Mouse (Mus musculus): ENCODE measurements at regions not wholly inside any gene's neighbourhood (a gene's known extent, or its start where the extent isn't known, plus 50 kb on each side); places are given as distances from the start of the nearest gene placed in this dataset.

DNA sequence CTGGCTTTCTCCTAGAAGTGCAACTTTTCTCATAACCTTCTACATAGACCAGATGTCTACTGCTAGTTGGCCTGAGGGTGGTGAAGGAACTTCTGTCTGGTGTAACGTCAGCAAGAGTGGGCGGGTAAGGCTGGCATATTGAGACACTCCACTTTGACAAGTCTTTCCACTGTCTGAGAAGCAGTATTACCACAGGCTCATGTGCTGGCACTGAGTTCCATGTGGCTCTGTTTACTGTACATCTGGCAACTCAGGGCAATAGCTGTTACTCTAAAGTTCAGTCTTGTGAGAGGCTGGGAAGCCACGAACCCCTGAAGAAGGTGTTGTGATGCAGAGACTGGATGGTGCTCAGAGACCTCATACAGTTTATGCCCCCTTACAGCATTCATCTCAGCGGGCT, 230.7 kb upstream of the Tbx18 start:
- no peak for DNase-seq (ENCODE audit: low spot score in 2 of 2)

DNA sequence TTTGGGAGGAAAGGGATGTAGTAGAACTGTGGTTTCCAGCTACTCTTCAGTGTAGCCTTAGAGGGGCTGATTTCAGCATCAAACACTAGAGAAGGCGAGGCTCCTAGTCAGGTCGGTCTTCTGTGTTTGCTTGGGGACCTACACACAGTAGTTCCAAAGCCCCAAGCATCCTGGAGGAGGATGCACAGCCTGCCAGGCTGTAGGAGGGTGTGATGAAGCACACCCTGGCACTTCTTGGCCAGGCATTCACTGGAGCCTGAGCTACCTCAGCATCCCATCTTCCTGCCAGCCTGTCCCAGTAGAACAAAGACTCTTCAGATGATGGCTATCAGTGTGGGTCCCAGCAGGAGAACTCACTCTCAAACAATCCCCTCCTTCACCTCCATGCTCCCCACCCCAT, 233.4 kb upstream of the Tbx18 start:
- DNase-seq (ENCODE audit: low spot score in 2 of 2), result no peak

DNA sequence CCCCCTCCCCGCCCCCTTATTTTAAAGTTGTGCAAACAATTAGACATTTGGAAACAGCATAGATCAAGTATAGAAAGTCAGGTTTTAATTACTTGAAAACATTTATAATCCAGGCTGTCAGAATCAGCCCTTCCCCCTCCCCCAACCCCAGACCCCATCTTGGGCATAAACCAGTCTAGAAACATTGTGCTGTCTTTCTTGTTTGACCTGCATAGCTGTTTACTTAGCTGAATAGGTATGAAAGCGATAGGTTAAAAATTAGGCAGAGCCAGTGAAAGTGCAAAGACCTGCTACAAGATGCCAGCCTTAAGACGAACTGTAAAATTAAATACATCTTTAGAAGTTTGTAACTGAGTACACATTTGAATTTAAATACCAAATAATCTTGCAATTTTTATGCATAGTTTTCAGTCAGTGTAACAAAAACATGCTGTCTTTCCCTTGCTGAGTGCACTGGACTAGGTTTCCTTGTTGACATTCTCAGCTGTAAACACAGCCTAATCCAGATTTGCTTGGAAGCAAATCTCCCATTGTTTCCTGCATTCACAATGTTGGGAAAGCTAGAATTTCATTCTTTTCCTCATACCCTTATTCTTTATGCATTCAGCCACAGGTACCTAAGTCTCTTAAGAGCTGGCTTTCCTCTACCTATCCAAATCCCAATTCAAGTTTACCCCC, 234.2 kb upstream of the Tbx18 start:
- no peak for DNase-seq (ENCODE audit: low spot score in 2 of 2)

DNA sequence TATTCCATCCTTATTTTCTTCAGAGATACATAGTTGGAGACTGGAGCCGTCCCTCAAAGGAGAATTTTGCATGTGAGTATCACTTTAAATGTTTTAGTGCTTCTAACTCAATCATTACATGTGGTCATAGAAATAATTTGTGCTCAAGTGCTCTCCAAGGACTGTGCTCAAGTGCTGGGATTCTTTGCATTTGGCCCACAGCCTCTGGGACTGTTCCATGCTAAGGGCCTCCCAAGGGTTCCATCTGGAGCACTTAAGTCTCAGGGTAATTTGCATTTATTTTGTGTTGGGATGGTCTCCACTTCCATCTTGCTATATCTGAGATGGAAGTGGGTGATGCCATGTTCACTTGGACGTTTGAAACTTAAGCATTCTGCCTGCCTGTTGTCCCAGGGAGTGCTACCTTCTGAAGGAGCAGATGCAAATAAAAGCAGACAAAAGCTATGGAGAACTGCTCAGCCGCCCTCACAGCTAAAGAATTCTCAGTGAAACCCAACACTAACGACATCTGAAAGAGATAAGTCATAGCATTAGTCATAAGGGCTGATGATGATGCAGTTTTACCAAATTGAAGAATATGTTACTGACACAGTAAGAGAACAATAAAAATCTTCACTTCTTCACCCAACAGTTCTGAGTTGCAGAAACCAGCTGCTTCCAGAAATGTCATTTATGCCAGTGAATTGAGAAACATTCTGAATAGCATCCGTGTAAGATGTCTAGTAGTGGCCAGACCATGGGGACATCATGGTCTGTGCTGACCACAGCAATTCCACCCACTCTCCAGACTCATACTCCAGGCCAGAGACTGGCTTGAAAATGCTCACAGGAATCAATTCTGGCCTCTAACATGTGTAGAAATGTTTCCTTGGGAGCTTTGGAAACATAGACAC, 237.4 kb upstream of the Tbx18 start:
- DNase-seq (ENCODE audit: low spot score in 2 of 2), result no peak

DNA sequence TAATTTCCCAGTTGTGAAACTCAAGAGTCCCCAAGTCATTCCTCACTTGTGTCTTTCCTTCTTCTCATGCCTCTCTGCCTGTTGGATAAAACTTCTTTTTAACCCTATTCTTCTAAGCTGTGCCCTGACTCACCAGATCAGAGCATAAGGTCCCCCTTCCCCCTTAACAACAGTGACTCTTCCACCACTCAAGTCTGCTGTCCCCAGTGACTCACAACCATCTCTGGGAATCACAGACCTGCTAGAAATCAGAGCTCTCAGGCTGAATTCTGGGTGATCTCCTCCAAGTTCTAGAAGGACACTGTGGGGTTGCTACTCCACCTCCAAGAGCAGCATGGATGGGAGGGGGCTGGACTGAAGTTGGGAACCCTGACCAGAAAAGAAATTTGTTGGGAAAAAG, 239.5 kb upstream of the Tbx18 start:
- DNase-seq (ENCODE audit: low spot score in 2 of 2), result no peak

DNA sequence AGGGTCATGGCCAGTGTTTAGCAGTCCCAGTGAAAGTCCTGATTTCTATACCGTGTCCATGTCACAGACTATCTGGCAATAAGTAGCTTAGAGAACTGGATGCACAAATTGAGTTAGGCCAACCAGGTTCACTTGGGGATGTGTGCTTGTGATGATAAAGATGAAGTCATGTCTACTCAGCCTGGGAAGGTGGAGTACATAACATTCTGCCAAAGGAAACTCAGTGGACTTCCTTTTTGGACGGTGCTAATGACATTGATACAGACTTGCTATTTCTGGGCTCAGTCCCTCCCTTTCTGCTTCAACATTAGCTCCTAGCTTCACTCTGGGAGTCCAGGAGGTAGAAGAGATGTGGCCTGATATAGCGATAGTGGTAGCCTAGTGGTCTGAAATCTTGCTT, 240.7 kb upstream of the Tbx18 start:
- DNase-seq (ENCODE audit: low spot score in 2 of 2), result no peak

DNA sequence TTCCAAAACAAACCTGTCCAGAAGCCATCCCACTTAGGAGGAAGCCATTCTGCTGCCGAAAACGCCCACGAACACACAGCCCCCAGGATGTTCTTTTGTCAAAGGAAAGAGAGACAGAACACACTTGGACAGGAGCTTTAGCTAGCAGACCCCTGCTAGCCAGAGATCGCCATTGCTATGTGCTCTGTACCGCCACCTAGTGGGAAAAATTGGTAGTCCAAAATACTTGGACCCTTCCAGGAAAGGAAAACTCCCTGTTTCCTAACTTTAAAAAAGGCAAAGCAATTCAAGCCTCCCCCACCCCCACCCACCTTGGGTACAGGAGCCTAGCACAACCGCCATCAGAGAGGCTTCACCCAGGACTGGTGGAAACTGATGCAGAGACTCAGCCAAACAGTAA, 242.5 kb upstream of the Tbx18 start:
- no peak for DNase-seq (ENCODE audit: low spot score in 2 of 2)

DNA sequence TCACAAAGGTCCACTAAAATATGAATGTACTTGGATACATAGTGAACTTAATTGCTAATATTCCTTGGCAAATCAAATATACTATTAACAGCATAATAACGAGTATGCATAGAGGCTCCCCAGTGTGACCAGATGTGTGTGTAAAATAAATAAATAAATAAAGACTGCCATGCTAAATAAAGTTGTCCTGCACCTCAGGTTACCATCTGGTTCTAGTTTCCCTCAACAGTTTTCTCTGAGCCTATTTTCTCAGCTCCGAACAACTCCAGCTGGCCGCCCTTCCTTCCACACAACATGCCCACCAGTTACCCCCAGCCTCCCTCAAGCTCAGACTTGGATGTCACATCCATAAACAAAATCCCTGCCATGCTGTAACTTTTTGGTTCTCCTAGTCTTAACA, 253.8 kb upstream of the Tbx18 start:
- no peak for DNase-seq (ENCODE audit: low spot score in 2 of 2)

DNA sequence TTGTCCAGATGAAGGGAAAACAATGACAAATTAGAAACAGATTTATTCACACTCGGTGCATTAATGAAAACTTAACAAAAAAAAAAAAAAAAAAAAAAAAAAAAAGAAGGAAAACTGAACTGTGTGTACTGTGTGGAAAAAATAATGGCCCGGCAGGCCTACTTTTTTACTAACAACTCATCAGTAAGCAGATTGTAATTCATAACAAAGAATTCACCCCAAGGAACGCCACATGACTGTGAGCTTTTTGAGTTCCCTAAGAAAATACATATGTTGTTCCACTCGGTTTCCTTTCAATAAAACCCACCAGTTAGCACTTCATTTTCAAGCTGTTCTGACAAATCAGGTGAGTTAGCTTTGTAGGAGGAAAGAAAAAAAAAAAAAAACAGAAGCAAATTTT, 254.4 kb upstream of the Tbx18 start:
- no peak for DNase-seq (ENCODE audit: low spot score in 2 of 2)

DNA sequence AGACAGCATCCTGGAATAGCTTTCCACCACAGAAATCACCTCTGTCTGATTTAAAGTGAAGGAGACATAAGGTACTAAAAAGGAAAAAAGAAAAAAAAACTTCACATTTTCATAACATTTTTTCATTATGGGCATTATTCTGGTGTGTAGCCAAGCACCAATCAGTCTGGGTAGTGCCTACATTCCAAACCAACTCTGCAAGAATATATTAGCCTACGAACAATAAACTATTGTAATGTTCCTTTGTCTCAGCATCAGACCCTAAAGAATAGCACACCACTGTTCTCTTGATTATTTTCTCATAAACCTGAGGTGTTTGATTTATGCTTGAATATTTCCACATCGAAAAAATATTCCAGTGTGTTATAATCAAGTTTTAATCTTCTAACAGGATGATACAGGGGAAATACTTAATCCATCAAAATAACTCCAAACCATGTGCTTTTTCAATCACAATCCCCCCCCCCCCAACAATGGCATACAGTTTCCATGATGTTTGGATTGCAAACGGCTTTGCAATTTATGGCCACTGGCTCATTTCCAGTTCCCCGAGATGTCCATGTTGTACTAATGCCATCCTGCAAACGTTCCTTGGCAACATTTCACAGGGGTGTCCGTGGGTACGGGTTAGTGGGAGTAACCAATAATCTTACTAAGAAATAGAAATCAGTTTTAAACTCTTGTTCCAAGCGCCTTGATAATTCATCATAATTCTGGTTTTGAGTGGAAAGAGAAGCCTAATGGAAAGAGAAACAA, 275.1 kb upstream of the Tbx18 start:
- DNase-seq (ENCODE audit: low spot score in 2 of 2), result no peak

DNA sequence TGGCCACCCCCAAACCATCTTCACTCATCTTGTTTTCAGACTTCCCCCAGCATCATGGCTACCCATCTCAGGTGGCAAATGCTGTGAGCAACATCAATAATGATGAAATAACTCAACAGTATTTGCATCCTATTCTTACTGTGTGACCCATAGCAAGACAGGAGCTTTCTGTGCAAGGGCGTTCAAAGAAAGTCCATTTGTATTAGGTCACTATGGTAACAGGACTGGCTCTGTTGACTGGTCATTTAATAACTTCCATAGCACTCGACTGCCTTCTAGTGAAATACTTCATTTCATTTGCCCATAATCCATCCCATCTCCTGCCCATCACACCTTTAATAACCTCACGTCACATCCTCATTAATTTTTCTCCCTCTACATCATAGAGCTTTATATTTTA, 292.7 kb upstream of the Tbx18 start:
- DNase-seq (ENCODE audit: low spot score in 2 of 2), result no peak

DNA sequence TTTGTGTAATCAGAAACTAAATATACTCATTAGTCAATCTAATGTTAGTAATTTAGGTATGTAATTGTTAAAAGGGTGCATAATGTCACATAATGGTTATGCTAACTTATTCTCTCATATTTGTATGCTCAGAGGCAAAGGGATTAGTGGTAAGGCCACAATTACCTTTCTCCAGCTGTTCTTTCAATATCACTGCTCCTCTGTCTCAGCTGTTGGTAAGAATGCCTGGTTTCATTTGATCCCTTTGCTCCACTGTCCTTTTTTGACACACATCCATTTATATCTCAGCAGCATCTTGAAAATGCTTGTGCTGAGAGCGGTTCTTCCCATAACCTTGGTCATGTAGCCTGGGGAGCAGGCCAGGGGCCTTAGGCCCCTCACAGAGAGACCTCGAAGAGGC, 294.9 kb upstream of the Tbx18 start:
- no peak for DNase-seq (ENCODE audit: low spot score in 2 of 2)

DNA sequence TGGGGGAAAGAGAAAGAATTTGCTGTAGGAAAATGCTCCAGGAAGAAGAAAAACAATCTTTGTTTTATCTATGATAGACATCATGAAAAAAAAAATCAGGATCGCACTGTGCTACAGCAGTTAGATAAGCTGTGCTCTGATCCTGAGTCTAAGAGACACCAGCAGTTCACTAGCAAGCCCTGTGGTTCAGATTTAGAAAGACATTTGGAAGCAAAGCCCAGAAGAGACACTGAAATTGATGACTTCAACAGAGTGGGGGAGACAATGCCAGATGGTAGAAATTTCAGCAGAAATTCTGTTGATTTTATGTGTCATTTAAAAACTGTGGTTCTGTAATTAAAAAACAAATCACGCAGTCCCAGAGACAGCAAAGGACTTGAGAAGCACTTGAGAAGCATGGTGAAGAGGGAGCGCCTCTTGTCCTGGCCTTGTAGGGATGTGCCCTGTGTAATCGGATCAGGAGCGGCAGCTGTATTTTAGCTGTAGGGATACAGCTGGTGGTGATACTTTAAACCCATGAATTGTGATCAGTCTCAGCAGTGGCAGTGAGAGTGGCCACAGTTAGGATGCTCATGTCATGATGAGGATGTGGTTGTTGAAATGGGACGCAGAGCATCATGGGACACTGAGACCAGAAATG, 296.4 kb upstream of the Nt5e start:
- no peak for DNase-seq (ENCODE audit: low spot score in 2 of 2)

DNA sequence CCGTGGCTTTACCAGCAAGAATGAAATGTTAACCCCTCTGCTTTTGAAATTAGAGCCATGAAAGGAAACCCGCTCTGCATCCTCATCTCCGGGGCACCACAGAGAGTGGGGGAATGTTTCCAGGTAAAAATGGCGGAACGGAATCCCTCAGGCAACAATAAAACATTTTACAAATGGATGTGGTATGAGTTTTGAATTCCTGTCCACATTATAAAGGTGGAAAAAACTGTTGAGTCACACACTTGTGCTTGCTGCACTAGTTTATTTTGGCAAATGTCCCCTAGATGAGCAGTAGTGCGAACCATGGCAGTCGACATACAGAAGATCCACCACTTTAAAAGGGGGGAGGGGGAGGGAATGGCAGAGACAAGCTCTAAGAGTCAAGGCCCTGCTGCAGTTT, 289.4 kb upstream of the Nt5e start:
- DNase-seq (ENCODE audit: low spot score in 2 of 2), result no peak

DNA sequence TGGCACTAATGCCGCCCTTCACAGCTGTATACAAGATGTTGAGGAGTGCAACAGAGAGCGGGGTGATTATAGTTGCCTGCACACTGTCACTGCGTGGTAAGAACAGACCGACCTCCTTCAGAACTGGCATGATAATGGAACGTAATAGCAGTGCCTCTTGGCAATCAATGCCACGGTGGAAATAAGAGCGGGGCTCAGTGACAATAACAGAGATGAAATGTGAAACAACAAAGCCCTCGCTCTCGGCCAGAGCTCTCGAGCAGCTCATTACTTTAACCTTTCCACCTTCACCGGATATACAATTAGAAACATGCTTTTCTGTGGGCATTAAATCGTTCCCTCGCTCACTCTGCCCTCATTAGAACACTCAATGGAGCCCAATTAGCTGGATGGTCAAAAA, 277.7 kb upstream of the Nt5e start:
- DNase-seq (ENCODE audit: low spot score in 2 of 2), result no peak

DNA sequence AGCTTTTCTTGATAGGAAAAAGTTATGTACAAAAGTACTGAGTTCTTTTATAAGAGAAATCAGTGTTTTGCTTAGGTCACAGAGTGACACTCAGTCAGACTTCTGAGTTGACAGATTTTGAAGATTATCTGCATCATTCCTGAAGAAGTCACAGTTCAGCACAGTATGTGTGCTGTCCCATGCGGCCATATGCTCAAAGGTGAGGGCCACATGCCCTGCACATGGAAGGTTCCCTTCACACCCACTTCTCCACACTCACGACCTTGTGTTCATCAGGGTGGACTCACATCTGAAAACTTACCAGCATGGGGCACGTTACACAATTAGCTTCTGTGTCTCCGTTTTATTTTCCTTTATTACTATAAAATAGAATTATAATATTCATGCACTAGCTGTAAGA, 277.2 kb upstream of the Nt5e start:
- no peak for DNase-seq (ENCODE audit: low spot score in 2 of 2)

DNA sequence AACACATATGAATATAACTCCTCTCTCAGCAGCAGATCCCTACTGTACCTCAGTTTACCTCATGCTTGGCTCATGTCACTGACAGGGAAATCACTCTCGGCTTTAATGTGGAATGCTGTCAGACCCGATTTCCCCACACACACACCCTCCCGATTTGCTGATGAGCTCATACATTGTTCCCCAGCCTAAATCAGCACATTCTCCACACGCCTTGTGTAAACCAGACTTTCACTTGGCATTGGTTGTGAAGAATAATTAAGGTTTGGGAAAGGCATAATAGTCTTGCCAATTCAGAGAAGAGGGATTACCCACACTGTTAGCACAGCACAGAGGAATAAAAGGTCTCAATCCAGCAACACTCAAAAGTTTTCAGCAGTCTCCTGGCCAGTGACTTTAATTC, 268.4 kb upstream of the Nt5e start:
- DNase-seq (ENCODE audit: low spot score in 2 of 2), result no peak

DNA sequence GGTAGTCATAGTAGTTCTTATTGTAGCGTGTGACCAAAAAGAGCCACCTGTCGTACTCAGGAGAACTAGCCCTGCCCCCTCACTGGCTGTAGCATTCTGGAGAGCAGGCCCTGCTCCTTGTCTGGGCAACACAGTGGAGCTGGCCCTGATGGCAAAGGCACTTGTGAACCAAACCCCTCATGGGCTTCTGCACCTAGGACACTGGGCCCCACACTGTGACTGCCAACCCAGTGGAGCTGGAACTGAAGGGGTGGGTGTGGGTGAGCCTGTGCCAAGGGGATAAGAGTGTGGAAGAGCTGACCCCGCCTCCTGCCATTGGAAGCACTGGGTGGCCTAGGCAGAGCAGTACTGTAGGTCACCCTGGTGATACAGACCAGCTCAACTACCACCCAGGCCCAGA, 268.0 kb upstream of the Nt5e start:
- DNase-seq (ENCODE audit: low spot score in 2 of 2), result no peak

DNA sequence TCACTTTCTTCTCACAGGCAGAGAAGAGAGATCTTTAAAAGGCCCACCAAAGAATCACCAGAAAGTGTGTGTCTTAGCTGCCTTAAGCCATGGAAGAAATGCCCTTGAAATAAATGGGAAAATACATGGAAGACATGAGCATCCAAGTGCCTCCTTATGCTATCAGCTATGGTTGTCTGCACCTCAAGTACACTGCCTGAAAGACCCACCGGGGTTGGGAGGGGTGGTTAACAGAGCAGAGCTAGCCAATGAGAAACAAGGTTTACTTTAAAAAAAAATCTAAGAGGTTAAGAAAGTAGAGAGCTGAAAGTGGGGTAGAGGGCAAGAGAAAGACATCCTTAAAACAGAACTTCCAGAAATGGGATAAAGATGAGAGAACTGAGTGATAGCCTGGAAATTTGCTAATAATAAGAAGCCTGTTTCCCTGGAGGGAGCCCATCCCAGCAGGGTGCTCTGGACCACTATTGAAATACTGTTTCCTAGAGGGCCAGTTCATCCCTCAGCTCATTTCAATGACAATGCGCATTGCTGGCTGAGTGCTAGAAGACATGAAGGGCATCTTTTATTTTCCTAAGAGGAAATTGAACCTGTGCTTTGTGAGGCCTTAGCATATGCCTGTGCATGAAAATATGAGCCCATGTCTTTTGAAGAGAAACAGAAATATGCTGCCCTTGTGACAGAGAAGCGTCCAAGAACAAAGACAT, 262.9 kb upstream of the Nt5e start:
- DNase-seq (ENCODE audit: low spot score in 2 of 2), result no peak

DNA sequence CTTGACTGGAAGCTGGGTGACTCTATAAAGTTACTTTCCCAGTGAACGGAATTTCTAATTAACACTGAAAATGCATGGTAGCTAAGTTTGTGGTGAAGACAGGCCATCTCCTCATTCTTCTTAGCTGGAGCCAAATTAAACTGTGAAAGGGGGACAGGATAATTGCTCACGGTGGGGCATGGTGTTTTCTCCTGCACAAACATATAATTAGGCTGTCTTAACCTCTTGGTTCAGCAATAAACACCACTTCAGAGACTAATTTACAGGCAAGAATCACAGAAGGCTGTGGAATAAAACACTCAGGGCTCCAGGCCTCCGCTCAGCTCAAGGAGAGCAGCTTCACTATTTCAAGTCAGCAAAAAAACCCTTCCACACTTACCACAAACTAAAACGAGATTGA, 261.9 kb upstream of the Nt5e start:
- DNase-seq (ENCODE audit: low spot score in 2 of 2), result no peak

DNA sequence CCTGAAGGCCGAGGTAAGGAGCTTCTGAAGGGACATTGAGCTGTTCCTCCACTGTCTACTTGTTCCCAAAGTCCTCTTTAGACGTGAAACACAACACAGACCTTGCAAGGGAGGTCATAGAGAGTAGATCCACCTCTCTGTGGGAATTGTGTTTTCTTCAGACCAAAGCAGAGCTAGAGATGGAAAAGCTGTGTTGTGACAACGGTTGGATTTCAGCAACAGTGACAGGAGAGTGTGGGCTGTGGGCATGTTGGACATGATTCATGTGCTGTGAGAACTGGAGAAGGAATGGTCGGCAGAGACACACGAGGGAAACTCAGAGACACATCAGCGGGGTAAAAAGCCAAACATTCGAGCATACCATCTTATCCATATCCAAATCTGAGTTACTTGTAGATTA, 261.2 kb upstream of the Nt5e start:
- no peak for DNase-seq (ENCODE audit: low spot score in 2 of 2)

DNA sequence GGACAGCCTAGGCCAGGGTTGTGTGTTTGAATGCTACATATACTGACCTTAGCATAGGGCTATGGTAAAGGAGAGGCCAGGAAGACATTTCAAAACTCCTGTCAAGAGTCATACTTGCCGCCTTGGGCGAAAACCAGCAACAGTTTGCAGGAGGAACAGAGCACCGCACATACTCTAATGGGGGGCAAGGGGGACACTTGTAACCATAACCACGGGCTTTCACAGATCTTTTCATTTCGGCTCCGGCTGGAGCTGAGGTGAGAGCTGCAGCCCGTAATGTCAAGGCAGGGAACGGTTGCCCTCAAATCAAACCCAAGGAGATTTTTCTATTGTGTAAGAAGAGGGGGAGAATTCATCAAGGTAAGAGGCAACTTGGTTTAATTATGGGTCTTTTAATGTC, 258.7 kb upstream of the Nt5e start:
- no peak for DNase-seq (ENCODE audit: low spot score in 2 of 2)

Data from thymus, postnatal 10 days (tissue).